Mouse (Mus musculus): ENCODE measurements around the gene Mvp.

GRCm38 (mm10) chr7:126983113-126983512, 31.3 kb downstream of the Mvp start:
- TF ChIP-seq CTCF (IDR thresholded peaks at IDR 0.05) (no peak), EP300 (IDR thresholded peaks at IDR 0.05) (no peak)

Measured in lung, postnatal 0 days (tissue).